Mouse (Mus musculus) left cerebral cortex, adult 2 months (tissue): Measurements from ENCODE around the gene Cadps. TPM values are rescaled to one million over a fixed set of nuclear protein-coding genes. Genes with fewer than 3 reads are reported as not detected.

Experiments
- DNase-seq, 2 experiments: peaks; one replicate each; pipeline ENCODE4 v3.0.0; 2021 to 2022; ENCODE audit warnings: low spot score in 2 of 2, mixed read lengths in 1 of 2; ENCODE audit errors: extremely low spot score in 1 of 2
- H3K27ac ChIP-seq: fragments of 200-600 bp; 2 replicates; pipeline ENCODE4 v1.8.1; 2022
- H3K4me3 ChIP-seq: fragments of 200-600 bp; 2 replicates; pipeline ENCODE4 v1.8.1; 2022
- CTCF ChIP-seq: fragments of 200-600 bp; IDR thresholded peaks from 2 replicates; pipeline ENCODE4 v1.8.1; 2022; ENCODE audit warnings: antibody characterized with exemption, mild to moderate bottlenecking, moderate library complexity
- intact Hi-C: fragments of 180-260 bp; cut with DNase I; formaldehyde crosslinking; loops from one replicate; pipeline ENCODE4 v1.15.1; 2025
- total RNA-seq, 2 experiments: library from RNA; stranded (reverse); gene quantifications; 2 replicates each; pipeline ENCODE4 v1.2.3; 2021

Cadps gene
- total RNA-seq, 2 experiments from 2014 or later = 242 to 245 TPM

GRCm38 (mm10) chr14:12349334-12350090, 473.4 kb downstream of the Cadps start:
- no peak overlapping the region for H3K27ac ChIP-seq
- H3K4me3 ChIP-seq = no peak overlapping the region
- no peak for DNase-seq
- no peak for TF ChIP-seq CTCF
- intact Hi-C loops = no loop called here

- no peak for TF ChIP-seq CTCF
- Histone ChIP-seq H3K27ac (peak within 1 kb of the TSS; percentile 32; the same call in 1 of the 2 replicates), H3K4me3 (peak within 1 kb of the TSS; percentile 50; the same call in 1 of the 2 replicates)
- DNase-seq = no peak
- intact Hi-C loops = no loop called here
Measured at GRCm38 (mm10) chr14:12348089-12348488, 474.8 kb downstream of the Cadps start, which contains the start of gene Fezf2. Fezf2 (minus strand) TSS chr14:12348189.

GRCm38 (mm10) chr14:12346865-12347600, 475.8 kb downstream of the Cadps start:
- intact Hi-C loops = loop anchor here (2.0 kb wide), 1 partner anchor 44 kb away; no protein-coding TSS in a partner anchor
- Histone ChIP-seq H3K4me3 (peak overlapping the region; percentile 50), H3K27ac (peak overlapping the region; percentile 87)
- TF ChIP-seq CTCF = no peak
- no peak for DNase-seq

- no peak for TF ChIP-seq CTCF
- intact Hi-C loops = loop anchor here (2.0 kb wide), 1 partner anchor 45 kb away; no protein-coding TSS in a partner anchor
- Histone ChIP-seq H3K4me3 (peak overlapping the region; percentile 50), H3K27ac (peak overlapping the region; percentile 87)
- peak in 1 of 2 experiments; percentile 27 for DNase-seq
Measured at GRCm38 (mm10) chr14:12346011-12346864, 476.6 kb downstream of the Cadps start.

GRCm38 (mm10) chr14:12345241-12345921, 477.5 kb downstream of the Cadps start:
- peak overlapping the region; percentile 87 for H3K27ac ChIP-seq
- DNase-seq = peak; percentile 24 to 27
- TF ChIP-seq CTCF = no peak
- intact Hi-C loops = no loop called here
- peak overlapping the region; percentile 50 for H3K4me3 ChIP-seq

GRCm38 (mm10) chr14:12344746-12345240, 478.1 kb downstream of the Cadps start:
- TF ChIP-seq CTCF = no peak
- peak overlapping the region; percentile 50 for H3K4me3 ChIP-seq
- peak in 1 of 2 experiments; percentile 33 for DNase-seq
- intact Hi-C loops = no loop called here
- peak overlapping the region; percentile 87 for H3K27ac ChIP-seq

- peak in 1 of 2 experiments; percentile 16 for DNase-seq
- TF ChIP-seq CTCF = no peak
- intact Hi-C loops = no loop called here
- peak overlapping the region; percentile 87 for H3K27ac ChIP-seq
- H3K4me3 ChIP-seq = peak overlapping the region; percentile 50
Measured at GRCm38 (mm10) chr14:12344061-12344745, 478.7 kb downstream of the Cadps start.

- Histone ChIP-seq H3K4me3 (peak overlapping the region; percentile 50), H3K27ac (peak overlapping the region; percentile 87)
- no peak for DNase-seq
- no peak for TF ChIP-seq CTCF
- intact Hi-C loops = no loop called here
Measured at GRCm38 (mm10) chr14:12343451-12343941, 479.4 kb downstream of the Cadps start.

- Histone ChIP-seq H3K4me3 (peak overlapping the region; percentile 34), H3K27ac (peak overlapping the region; percentile 50; the same call in 1 of the 2 replicates)
- no peak for TF ChIP-seq CTCF
- intact Hi-C loops = no loop called here
- DNase-seq = no peak
Measured at GRCm38 (mm10) chr14:12342458-12343131, 480.3 kb downstream of the Cadps start.
